Mouse (Mus musculus): ENCODE measurements around the gene Ep400. TPM values are rescaled to one million over a fixed set of nuclear protein-coding genes. Genes with fewer than 3 reads are reported as not detected.

Ep400 gene
- polyA plus RNA-seq (2016; fragmentation: Nextera tagmentation; extraction: Ambion mirVana), result 70.3 and 70.9 TPM in 2 replicates

DNA sequence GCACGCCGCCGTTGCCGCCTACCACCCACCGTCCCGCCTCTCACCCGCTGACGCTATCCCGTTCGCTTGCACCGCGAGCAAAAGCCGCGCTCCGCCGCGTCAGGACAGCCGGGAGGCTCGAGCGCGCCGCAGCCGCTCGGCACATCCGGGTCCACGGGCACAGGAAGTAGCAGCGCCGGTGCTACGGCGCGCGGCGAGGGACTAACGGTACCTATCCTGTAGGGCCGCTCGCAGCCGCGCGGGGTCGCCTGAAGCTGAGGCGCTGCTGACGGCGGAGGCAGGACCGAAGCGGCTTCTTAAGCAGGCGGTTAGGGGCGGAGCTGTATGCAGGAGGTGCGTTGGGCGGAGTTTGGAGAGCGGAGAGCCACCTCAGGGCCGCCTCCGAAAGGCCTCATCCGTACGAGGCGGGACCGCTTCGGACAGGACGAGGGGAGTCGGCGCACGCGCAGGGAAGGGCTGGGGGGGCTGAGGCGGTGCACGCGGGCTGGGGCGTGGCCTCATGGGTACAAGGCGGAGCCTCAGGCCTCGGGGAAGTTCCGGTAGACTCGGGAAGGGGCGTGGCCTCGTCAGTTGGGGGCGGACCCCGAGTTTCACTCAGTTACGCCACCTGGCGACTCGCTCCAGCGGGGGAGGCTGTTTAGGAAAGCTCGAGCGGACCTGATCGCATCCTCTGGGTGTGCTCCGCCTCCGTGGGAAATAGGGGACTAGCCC is at the start of gene Ep400:
Ep400 (minus strand) TSS at position 270 of the 711 bp plus-strand sequence.
- peak within 1 kb of the TSS; percentile 87 for H3K9ac ChIP-seq
- H3K27me3 ChIP-seq, result no peaks in the 10 kb centered on the region
- peaks cover 14% of the 10 kb centered on the region for H3K4me1 ChIP-seq
- H3K9me3 ChIP-seq, result no peaks in the 10 kb centered on the region
- peak; percentile 98 for ATAC-seq (ENCODE audit: low FRiP score)
- H3K36me3 ChIP-seq (replicated peaks), result peaks cover 26% of the 10 kb centered on the region
- under 1% methylated on average over 83 of the region's 83 CpGs for WGBS
- H3K4me3 ChIP-seq (replicated peaks), result peak within 1 kb of the TSS; percentile 74
- H3K27ac ChIP-seq, result peak within 1 kb of the TSS; percentile 96
- H3K4me2 ChIP-seq, result peak within 1 kb of the TSS; percentile 86

DNA sequence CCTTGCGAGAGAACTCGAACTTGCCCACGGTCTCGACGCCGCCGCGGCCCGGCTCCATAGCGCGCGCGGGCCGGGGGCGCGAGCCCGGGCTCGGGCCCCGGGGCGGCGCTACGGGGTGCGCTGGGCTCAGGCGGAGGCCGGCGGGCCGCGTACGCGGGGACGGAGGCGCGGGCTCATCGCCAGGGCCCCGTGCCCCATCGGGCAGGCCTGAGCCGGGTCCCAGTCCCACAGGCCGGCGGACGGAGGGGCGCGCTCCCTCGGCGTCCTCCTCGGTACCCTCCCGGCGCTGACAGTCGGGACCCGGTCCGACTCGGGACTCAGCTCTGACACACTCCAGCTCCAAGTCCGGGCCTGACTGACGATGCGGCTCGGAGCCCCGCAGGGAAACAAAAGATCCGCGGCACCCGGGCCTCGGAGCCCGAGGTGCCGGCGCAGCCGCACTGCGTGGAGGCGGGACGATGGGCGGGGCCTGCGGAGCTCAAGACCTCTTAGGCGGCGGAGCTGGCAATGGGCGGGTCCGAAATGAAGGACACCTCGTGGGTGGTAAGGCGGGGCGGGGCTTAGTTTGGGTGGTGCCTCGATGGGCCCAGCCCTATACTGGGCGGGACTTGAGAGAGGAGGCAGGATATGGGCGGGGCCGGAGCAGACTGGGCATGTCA is 39.3 kb upstream of the Ep400 start, which contains the start of gene Ulk1:
Ulk1 (minus strand) TSS at position 431 of the 659 bp plus-strand sequence.
- under 1% methylated on average over 76 of the region's 80 CpGs for WGBS

DNA sequence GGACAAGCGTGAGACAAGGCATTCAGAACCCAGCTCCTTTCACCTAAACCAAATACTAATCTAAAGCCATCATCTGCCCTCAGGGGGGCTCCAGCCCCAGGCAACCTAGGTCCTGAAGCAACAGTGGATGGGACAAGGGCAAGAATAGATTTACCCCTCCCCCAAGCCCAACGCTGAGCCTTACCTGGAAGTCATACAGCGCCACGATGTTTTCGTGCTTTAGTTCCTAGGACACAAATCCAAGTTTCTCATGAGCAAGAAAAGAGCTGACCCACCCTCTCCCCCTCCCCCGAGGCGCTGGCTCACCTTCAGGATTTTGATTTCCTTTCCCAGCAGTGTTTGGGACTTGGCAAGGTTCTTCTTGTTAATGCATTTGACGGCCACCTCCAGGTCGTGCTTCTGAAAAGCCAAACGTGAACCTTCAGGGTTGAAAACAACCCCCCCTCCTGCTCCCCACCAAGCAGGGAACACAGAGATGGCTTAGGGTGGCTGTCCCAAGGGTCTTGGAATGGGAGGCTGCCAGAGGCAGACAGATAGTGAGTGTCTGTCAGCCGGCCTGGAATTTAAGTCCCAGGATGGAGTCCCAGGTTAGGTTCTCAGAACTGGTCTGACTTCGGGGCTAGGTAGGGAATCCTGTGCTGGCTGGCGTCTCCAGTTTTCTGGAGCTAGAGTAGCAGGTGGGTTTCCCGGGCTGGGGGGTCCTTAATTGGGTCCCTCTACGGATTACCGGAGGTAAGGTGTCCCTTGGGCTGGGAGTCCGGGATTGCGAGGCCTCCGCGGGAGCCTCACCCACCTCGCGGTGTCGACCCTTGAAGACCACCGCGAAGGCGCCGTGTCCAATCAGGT is 38.5 kb upstream of the Ep400 start:
- ATAC-seq (ENCODE audit: low FRiP score), result no peak; the same call in none of the 2 replicates
- peak overlapping the region; percentile 87 for H3K27ac ChIP-seq
- H3K4me2 ChIP-seq, result peak overlapping the region; percentile 99
- H3K9ac ChIP-seq, result peak overlapping the region; percentile 96
- peaks cover 39% of the 10 kb centered on the region for H3K4me1 ChIP-seq
- WGBS, result 2% methylated on average over 27 of the region's 27 CpGs
- H3K4me3 ChIP-seq (replicated peaks), result peak overlapping the region; percentile 85
- no peaks in the 10 kb centered on the region for H3K9me3 ChIP-seq
- H3K36me3 ChIP-seq (replicated peaks), result peaks cover 18% of the 10 kb centered on the region
- no peaks in the 10 kb centered on the region for H3K27me3 ChIP-seq

More for the DNA sequence above, 39.3 kb upstream of the Ep400 start, which contains the start of gene Ulk1:
- no peaks in the 10 kb centered on the region for H3K27me3 ChIP-seq
- H3K4me3 ChIP-seq (replicated peaks), result peak within 1 kb of the TSS; percentile 85
- H3K4me1 ChIP-seq, result peaks cover 39% of the 10 kb centered on the region
- no peaks in the 10 kb centered on the region for H3K9me3 ChIP-seq
- peaks cover 15% of the 10 kb centered on the region for H3K36me3 ChIP-seq (replicated peaks)
- H3K9ac ChIP-seq, result peak within 1 kb of the TSS; percentile 96
- H3K27ac ChIP-seq, result peak within 1 kb of the TSS; percentile 87
- H3K4me2 ChIP-seq, result peak within 1 kb of the TSS; percentile 99
- ATAC-seq (ENCODE audit: low FRiP score), result peak; percentile 95

DNA sequence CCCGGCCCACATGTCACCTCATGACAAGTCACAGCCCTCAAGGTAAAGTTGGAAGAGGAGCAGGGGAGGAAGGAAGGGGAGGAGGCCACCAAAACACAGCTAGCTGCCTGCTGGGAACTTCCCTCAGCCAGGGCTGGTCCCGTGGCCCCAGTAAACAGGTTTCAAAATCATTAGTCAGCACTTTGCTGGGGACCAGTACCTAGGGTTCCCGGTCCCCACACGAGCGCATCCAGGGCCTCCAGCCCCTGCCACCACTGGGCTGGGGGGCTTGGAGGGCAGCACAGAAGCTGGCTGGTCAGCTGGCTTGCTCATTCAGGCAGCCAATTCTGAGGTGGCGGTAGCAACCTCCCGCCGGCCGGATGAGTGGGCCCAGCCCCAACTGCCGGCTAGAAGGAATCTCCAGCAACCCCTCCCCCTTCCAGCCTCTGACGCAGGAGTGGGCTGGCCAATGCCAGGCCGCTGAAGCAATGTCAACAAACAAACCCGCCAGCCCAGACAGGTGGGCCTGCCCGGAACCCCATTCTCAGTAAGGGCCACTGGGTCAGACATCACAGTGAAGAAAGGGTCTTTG is 37.6 kb upstream of the Ep400 start:
- Histone ChIP-seq H3K27ac (no peak overlapping the region), H3K9ac (peak overlapping the region; percentile 96), H3K4me3 (replicated peaks) (peak overlapping the region; percentile 85), H3K9me3 (no peaks in the 10 kb centered on the region), H3K4me2 (peak overlapping the region; percentile 99), H3K36me3 (replicated peaks) (peaks cover 25% of the 10 kb centered on the region), H3K27me3 (no peaks in the 10 kb centered on the region), H3K4me1 (peaks cover 39% of the 10 kb centered on the region)
- WGBS, result 5% methylated on average over 14 of the region's 14 CpGs
- ATAC-seq (ENCODE audit: low FRiP score), result peak; percentile 59; the same call in 1 of the 2 replicates

DNA sequence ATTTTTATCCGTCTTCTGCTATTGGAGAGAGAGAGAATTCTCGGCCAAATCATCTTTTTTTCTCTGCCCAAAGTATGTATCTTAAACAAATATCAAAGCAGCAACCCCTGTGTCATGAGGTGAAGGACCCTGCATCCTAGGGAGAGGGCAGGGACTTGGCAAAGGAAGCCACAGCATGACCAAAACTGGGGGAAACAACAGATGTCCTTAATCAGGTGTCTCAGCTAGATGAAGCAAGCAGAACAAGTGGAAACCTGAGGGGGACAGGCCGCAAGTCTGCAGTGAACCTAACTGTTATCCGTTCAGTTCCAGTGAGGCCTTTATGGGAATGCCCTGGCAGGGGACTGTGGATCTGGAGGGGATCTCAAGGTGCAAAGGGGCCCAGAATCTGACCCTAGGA is 36.9 kb upstream of the Ep400 start:
- no peak for ATAC-seq (ENCODE audit: low FRiP score)
- Histone ChIP-seq H3K9me3 (no peaks in the 10 kb centered on the region), H3K27me3 (no peaks in the 10 kb centered on the region), H3K9ac (peak overlapping the region; percentile 96), H3K36me3 (replicated peaks) (peaks cover 27% of the 10 kb centered on the region), H3K27ac (no peak overlapping the region), H3K4me2 (peak overlapping the region; percentile 99), H3K4me3 (replicated peaks) (peak overlapping the region; percentile 85), H3K4me1 (peaks cover 39% of the 10 kb centered on the region)
- 90% methylated on average over 4 of the region's 4 CpGs for WGBS

DNA sequence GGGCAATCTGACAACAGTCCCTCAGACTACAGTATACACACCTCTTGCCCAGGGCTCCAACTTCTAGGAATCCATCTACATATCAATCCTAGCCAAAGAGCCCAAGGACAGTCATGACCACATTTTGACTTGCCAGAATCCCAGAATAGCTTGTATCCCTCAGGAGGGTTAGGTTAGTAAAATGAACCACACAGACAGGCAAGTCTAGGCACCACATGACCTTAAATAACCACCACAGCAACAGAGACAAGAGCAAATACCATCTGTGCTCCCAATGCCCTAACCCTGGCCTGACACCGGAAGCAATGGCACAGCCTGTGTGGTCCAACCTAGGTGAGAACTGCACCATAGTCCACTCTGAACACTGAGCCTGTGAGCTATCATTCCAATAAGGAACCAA is 36.2 kb upstream of the Ep400 start:
- H3K4me3 ChIP-seq (replicated peaks), result no peak overlapping the region

DNA sequence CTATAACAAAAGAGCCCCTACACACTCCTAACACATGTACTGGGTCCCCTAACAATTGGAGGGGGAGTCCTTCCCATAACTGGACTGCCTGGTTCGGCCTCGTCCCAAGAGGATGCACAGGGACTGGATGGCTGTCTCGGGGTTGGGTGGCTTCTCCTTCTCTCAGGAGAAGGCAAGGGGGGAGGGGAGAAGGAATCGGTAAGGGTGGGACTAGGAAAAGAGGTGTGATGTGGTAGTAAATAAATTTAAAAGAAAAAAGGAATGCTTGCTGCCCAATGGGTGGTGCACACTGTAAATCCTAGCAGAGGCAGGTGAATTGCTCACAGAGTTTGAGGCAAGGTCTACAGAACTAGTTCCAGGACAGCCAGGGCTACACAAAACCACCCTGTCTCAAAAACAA is 35.6 kb upstream of the Ep400 start:
- 91% methylated on average over 4 of the region's 4 CpGs for WGBS
- ATAC-seq (ENCODE audit: low FRiP score), result no peak
- no peak overlapping the region for H3K9ac ChIP-seq

More for the DNA sequence above, 36.2 kb upstream of the Ep400 start:
- H3K27ac ChIP-seq, result no peak overlapping the region
- peaks cover 39% of the 10 kb centered on the region for H3K4me1 ChIP-seq
- H3K9ac ChIP-seq, result no peak overlapping the region
- H3K9me3 ChIP-seq, result no peaks in the 10 kb centered on the region
- no peak overlapping the region for H3K4me2 ChIP-seq
- H3K36me3 ChIP-seq (replicated peaks), result peaks cover 31% of the 10 kb centered on the region
- H3K27me3 ChIP-seq, result no peaks in the 10 kb centered on the region
- WGBS, result 87% methylated on average over 1 of the region's 1 CpGs
- no peak for ATAC-seq (ENCODE audit: low FRiP score)

DNA sequence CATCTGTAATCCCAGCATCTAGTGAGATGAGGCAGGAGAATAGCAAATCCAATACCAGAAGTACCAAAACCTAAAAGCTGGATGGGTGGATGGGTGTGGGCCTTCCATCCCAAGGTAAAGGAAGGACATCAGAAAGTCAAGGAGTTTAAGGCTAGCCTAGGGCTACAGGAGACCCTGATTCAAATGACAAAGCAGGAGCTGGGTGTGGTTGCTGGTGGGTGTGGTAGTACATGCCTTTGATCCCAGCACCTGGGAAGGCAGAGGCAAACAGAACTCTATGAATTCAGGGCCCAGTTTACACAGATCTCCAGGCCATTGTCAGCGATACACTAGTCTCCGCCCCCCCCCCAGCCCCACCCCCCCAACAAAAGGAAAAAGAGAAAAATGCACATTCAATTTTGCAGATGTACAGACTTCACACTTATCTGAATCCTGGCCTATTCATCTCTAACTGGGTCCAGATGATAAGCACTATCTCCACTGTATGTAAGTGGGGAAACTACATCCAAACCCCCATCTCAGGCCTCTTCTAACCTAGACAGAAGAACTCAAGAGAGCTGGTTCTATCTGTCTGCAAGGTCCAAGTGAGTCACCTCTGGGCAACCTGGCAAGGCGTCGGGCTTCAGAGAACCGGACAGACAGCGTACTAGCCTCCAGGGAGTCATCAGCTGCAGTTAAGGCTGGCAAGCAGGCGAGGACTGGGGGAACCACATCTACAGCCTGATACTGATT is 33.7 kb upstream of the Ep400 start:
- peaks cover 52% of the 10 kb centered on the region for H3K36me3 ChIP-seq (replicated peaks)
- no peaks in the 10 kb centered on the region for H3K9me3 ChIP-seq
- no peak for ATAC-seq (ENCODE audit: low FRiP score)
- no peak overlapping the region for H3K9ac ChIP-seq
- H3K27me3 ChIP-seq, result no peaks in the 10 kb centered on the region
- H3K27ac ChIP-seq, result no peak overlapping the region
- H3K4me3 ChIP-seq (replicated peaks), result no peak overlapping the region
- H3K4me2 ChIP-seq, result no peak overlapping the region
- H3K4me1 ChIP-seq, result peaks cover 38% of the 10 kb centered on the region
- 92% methylated on average over 7 of the region's 7 CpGs for WGBS

More for the DNA sequence above, 35.6 kb upstream of the Ep400 start:
- H3K36me3 ChIP-seq (replicated peaks), result peaks cover 33% of the 10 kb centered on the region
- no peak overlapping the region for H3K4me3 ChIP-seq (replicated peaks)
- peaks cover 39% of the 10 kb centered on the region for H3K4me1 ChIP-seq
- no peak overlapping the region for H3K27ac ChIP-seq
- no peak overlapping the region for H3K4me2 ChIP-seq
- H3K27me3 ChIP-seq, result no peaks in the 10 kb centered on the region
- no peaks in the 10 kb centered on the region for H3K9me3 ChIP-seq

DNA sequence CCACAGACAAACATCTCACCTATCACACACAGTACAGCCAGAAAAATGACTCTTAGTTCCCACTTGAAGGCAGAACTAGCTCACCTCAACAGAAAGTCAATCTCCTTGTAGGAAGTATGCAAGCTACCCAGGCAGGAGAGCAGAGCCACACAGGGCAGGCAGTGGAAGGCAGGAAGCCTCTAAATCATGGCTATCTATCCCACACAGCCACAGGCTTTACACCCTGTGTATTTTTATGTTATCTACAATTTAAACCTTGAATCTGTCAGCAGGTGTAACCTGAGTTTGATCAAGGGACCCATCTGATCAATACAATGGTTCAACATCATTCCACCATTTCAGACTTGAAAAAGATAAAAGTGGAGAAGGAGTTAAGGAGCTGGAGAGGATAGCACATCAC is 32.3 kb upstream of the Ep400 start:
- no peaks in the 10 kb centered on the region for H3K27me3 ChIP-seq
- no peak for ATAC-seq (ENCODE audit: low FRiP score)
- H3K4me2 ChIP-seq, result no peak overlapping the region
- H3K4me1 ChIP-seq, result peaks cover 24% of the 10 kb centered on the region
- H3K36me3 ChIP-seq (replicated peaks), result peaks cover 65% of the 10 kb centered on the region
- no peak overlapping the region for H3K27ac ChIP-seq
- H3K9ac ChIP-seq, result no peak overlapping the region
- no peaks in the 10 kb centered on the region for H3K9me3 ChIP-seq
- H3K4me3 ChIP-seq (replicated peaks), result no peak overlapping the region

DNA sequence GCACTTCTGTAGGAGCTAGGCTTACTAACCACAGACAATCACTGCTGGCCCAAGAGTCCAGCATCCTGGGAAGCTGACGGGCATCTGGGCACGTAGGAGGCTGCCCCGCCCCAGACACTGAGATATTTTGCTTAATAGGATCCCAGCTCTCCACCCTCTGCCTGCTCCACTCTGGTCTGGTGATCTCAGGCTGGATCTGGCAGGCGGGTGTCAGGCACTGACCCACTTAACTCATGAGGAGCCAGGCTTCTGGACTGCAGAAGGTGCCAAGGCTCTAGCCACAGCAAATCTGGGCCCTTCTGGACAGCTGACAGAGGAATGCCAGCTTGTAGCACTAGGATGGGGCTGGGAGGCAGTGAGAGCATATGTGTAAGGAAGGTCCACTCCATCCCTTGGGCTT is 31.7 kb upstream of the Ep400 start:
- WGBS, result 90% methylated on average over 4 of the region's 4 CpGs
- no peak for ATAC-seq (ENCODE audit: low FRiP score)
- H3K9ac ChIP-seq, result no peak overlapping the region
- H3K27me3 ChIP-seq, result no peaks in the 10 kb centered on the region
- no peak overlapping the region for H3K4me2 ChIP-seq
- H3K4me1 ChIP-seq, result peaks cover 18% of the 10 kb centered on the region
- no peaks in the 10 kb centered on the region for H3K9me3 ChIP-seq
- no peak overlapping the region for H3K27ac ChIP-seq
- H3K4me3 ChIP-seq (replicated peaks), result no peak overlapping the region
- H3K36me3 ChIP-seq (replicated peaks), result peaks cover 68% of the 10 kb centered on the region

DNA sequence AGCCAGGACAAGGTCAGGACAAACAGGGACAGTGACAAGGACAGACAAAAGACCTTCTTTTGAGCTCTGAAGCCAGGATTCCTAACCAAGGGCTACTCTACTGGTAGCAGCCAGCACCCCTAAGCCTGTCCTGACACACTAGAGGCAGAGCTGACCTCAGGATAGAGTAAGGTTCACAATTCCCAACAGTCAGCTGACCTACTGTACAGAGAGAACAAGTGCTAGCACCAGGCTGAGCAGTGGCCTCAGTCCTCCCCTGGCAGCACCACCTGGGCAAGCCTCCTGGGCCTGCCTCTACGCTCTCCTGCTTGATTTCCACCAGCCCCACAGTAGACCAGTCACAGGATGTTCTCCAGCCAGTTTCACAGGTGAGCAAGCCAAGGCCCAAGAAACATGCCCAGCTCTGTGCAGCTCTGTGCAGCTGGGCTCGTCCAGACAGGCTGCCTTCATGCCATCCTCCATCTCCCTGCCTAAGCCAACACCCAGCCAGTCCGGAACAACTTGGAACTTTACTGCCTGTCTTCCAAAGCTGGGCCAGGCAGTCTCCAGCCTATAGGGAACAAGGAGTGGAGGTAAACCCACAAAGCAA is 30.6 kb upstream of the Ep400 start:
- peaks cover 75% of the 10 kb centered on the region for H3K36me3 ChIP-seq (replicated peaks)
- no peak for ATAC-seq (ENCODE audit: low FRiP score)
- peaks cover 8% of the 10 kb centered on the region for H3K4me1 ChIP-seq
- no peak overlapping the region for H3K9ac ChIP-seq
- no peak overlapping the region for H3K4me2 ChIP-seq
- H3K27ac ChIP-seq, result no peak overlapping the region
- no peak overlapping the region for H3K4me3 ChIP-seq (replicated peaks)
- no peaks in the 10 kb centered on the region for H3K9me3 ChIP-seq
- H3K27me3 ChIP-seq, result no peaks in the 10 kb centered on the region
- 92% methylated on average over 3 of the region's 3 CpGs for whole genome bisulfite sequencing
